Mouse (Mus musculus): Measurements from ENCODE around the gene Vmn2r9. TPM values are rescaled to one million over a fixed set of nuclear protein-coding genes. Genes with fewer than 3 reads are reported as not detected.
"Not testable (repeated sequence)": the region's sequence is repeated elsewhere in the genome, so short reads cannot be mapped to it uniquely, and the experiment has no call there.

Vmn2r9 gene
- not detected in 2 replicates for polyA plus RNA-seq (2016; fragmentation: Nextera tagmentation; extraction: Ambion mirVana)

DNA sequence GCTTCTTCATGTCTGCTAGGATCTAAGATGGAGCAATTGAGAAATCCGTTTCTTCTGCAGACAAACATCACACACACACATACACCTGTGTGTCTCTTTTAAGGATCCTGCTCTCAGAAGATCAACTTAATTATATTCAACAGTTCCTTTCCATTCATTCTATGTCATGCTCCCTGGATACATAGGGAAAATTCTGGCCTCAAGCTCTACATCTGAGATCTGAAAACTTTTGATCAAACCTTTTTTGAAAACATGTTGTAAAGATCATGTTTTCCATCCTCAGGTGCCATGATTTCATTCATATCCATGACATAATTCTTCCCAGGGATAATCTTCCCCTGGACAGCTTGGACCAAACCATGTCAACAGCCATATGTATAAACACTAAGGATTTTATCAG is at the start of gene Vmn2r9:
Vmn2r9 (minus strand) TSS at position 101 of the 400 bp plus-strand sequence.
- not testable (repeated sequence) for H3K4me3 ChIP-seq; H3K27me3 ChIP-seq (ENCODE audit: low read depth, poor library complexity, severe bottlenecking); DNase-seq (ENCODE audit: low spot score); H3K4me1 ChIP-seq; H3K9me3 ChIP-seq (replicated peaks); H3K36me3 ChIP-seq; H3K27ac ChIP-seq
- 68% methylated on average over 1 of the region's 1 CpGs for WGBS

DNA sequence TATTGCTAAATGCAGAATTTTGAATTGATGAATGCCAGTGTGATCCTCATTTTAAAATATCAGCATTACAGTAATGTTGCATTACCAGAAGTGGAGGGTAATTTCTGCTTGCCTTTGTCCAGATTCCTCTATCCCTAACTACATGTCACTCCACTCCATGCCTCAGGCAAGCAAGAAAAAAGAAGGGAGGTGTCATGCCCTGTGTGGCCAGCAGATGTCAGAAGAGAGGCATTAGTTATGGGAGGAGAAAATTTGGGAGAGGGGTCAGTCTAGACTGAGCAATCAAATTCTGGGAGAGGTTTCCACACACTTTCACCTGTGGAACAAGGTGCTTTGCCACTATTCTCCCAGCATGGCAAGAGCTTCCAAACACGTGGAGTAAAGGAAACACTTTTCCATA is 14.3 kb upstream of the Vmn2r9 start:
- 4% methylated on average over 1 of the region's 1 CpGs for WGBS

DNA sequence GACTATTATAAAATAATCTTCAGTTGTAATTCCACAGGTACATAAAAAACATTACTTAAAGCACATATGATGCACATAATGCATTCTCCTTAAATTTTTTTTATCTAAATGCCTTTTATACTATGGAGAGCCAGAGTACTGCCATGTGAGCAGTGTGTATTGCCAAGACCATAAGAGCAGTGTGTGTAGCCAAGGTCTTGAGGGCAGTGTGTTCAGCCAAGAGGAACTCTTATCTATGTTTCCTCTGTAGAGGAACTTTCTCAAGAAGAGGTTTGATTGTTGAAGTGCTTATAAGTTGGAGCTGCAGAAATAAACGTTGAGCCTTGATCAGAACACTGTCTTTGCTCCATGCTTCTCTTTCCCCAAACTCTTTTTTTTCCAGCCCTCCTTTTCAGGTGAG is 2.9 kb downstream of the Vmn2r9 start:
- Histone ChIP-seq H3K4me3 (no peak overlapping the region), H3K27me3 (ENCODE audit: low read depth, poor library complexity, severe bottlenecking) (no peaks in the 10 kb centered on the region), H3K4me1 (no peaks in the 10 kb centered on the region), H3K9me3 (replicated peaks) (no peaks in the 10 kb centered on the region), H3K36me3 (no peaks in the 10 kb centered on the region), H3K27ac (no peak overlapping the region)
- WGBS, result 38% methylated on average over 1 of the region's 1 CpGs
- DNase-seq (ENCODE audit: low spot score), result no peak

More for the DNA sequence above, 14.3 kb upstream of the Vmn2r9 start:
- not testable (repeated sequence) for H3K27me3 ChIP-seq (ENCODE audit: low read depth, poor library complexity, severe bottlenecking); H3K4me3 ChIP-seq; H3K36me3 ChIP-seq; H3K27ac ChIP-seq; H3K9me3 ChIP-seq (replicated peaks); H3K4me1 ChIP-seq
- peak; percentile 52 for DNase-seq (ENCODE audit: low spot score)

DNA sequence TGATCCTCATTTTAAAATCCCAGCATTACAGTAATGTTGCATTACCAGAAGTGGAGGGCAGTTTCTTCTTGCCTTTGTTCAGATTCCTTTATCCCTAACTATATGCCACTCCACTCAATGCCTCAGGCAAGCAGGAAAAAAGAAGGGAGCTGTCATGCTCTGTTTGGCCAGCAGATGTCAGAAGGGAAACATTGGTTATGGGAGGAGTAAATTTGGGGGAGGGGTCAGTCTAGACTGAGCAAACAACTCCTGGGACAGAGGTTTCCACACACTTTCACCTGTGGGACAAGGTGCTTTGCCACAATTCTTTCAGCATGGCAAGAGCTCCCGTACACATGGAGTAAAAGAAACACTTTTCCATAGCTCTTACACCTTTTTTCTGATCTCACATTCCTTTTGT is 16.2 kb downstream of the Vmn2r9 start:
- 66% methylated on average over 1 of the region's 1 CpGs for WGBS
- H3K27me3 ChIP-seq (ENCODE audit: low read depth, poor library complexity, severe bottlenecking), result no peaks in the 10 kb centered on the region
- H3K27ac ChIP-seq, result no peak overlapping the region
- H3K9me3 ChIP-seq (replicated peaks), result no peaks in the 10 kb centered on the region
- H3K4me3 ChIP-seq, result no peak overlapping the region
- no peaks in the 10 kb centered on the region for H3K4me1 ChIP-seq
- no peaks in the 10 kb centered on the region for H3K36me3 ChIP-seq
- DNase-seq (ENCODE audit: low spot score), result peak; percentile 31

DNA sequence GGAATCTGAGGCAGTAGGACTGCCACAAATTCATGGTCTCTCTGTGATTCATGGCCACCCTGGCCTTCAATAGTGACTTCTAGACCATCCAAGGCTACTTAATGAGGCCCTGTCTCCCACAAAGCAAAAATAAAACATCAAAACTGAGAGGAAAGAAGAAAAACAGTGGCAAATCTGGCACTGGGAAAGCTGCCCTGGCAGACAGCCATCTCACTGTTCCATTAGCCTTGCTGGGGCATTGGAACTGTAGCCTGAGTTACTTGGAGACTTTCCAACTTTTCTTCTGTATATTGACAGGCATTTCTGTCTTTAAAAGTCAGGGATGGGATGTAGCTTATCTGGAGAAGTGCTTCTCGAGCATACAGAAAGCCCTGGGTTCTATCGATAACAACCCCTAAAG is 29.1 kb downstream of the Vmn2r9 start:
- no peak overlapping the region for H3K4me3 ChIP-seq
- no peak overlapping the region for H3K27ac ChIP-seq
- H3K27me3 ChIP-seq (ENCODE audit: low read depth, poor library complexity, severe bottlenecking), result no peaks in the 10 kb centered on the region
- no peak for DNase-seq (ENCODE audit: low spot score)
- no peaks in the 10 kb centered on the region for H3K36me3 ChIP-seq
- H3K4me1 ChIP-seq, result no peaks in the 10 kb centered on the region
- no peaks in the 10 kb centered on the region for H3K9me3 ChIP-seq (replicated peaks)
- WGBS, result 94% methylated on average over 2 of the region's 2 CpGs

DNA sequence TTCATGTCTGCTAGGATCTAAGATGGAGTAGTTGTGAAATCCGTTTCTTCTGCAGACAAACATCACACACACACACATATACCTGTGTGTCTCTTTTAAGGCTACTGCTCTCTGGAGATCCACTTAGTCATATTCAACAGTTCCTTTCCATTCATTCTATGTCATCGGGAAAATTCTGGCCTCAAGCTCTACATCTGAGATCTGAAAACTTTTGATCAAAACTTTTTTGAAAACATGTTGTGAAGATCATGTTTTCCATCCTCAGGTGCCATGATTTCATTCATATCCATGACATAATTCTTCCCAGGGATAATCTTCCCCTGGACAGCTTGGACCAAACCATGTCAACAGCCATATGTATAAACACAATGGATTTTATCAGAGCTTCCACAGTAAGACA is 43.7 kb downstream of the Vmn2r9 start, which contains the start of gene Vmn2r8:
Vmn2r8 (minus strand) TSS at position 101 of the 400 bp plus-strand sequence.
- DNase-seq (ENCODE audit: low spot score); H3K27ac ChIP-seq; H3K4me3 ChIP-seq; H3K4me1 ChIP-seq; H3K9me3 ChIP-seq (replicated peaks); H3K36me3 ChIP-seq; H3K27me3 ChIP-seq (ENCODE audit: low read depth, poor library complexity, severe bottlenecking): not testable (repeated sequence)
- WGBS, result 74% methylated on average over 2 of the region's 2 CpGs

DNA sequence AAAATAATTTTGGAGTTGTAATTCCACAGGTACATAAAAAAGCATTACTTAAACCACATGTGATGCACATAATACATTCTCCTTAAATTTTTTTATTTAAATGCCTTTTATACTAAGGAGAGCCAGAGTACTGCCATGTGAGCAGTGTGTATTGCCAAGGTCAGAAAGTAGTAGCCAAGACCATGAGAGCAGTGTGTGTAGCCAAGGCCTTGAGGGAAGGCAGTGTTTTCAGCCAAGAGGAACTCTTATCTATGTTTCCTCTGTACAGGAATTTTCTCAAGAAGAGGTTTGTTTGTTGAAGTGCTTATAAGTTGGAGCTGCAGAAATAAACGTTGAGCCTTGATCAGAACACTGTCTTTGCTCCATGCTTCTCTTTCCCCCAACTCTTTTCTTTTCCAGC is 48.8 kb downstream of the Vmn2r9 start:
- Histone ChIP-seq H3K9me3 (replicated peaks) (no peaks in the 10 kb centered on the region), H3K27ac (no peak overlapping the region), H3K36me3 (no peaks in the 10 kb centered on the region), H3K27me3 (ENCODE audit: low read depth, poor library complexity, severe bottlenecking) (no peaks in the 10 kb centered on the region), H3K4me1 (no peaks in the 10 kb centered on the region), H3K4me3 (no peak overlapping the region)
- no peak for DNase-seq (ENCODE audit: low spot score)
- WGBS, result 38% methylated on average over 1 of the region's 1 CpGs

DNA sequence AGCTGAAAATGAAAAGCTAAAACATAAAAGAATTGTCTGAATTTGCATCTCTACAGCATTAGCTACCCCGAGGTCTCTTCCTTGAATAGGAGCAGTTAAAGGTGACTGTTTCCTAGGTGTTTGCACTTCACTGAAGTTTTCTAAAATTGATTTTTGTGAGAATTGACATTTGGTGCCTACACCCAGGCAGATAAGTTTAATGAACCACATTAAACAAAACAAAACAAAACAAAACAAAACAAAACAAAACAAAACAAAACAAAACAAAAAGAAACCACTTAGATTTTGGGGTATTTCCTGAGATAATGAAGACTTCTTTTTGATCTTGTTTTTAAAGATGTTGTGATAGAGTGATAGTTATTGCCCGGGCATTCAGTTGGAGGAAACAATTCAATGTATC is 57.1 kb downstream of the Vmn2r9 start, which contains the start of gene Tmed11:
Tmed11 (minus strand) TSS at position 101 of the 400 bp plus-strand sequence.
- not testable (repeated sequence) for H3K27me3 ChIP-seq (ENCODE audit: low read depth, poor library complexity, severe bottlenecking); H3K4me3 ChIP-seq; H3K4me1 ChIP-seq; DNase-seq (ENCODE audit: low spot score); H3K36me3 ChIP-seq; H3K27ac ChIP-seq; H3K9me3 ChIP-seq (replicated peaks)
- WGBS, result 71% methylated on average over 2 of the region's 2 CpGs

DNA sequence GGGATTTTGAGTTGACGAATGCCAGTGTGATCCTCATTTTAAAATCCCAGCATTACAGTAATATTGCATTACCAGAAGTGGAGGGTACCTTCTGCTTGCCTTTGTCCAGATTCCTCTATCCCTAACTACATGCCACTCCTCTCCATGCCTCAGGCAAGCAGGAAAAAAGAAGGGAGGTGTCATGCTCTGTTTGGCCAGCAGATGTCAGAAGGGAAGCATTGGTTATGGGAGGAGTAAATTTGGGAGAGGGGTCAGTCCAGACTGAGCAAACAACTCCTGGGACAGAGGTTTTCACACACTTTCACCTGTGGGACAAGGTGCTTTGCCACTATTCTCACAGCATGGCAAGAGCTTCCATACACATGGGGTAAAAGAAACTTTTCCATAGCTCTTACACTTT is 62.0 kb downstream of the Vmn2r9 start:
- peak; percentile 33 for DNase-seq (ENCODE audit: low spot score)
- H3K27ac ChIP-seq, result not testable (repeated sequence)
- WGBS, result 32% methylated on average over 1 of the region's 1 CpGs

More for the DNA sequence above, 62.0 kb downstream of the Vmn2r9 start:
- H3K4me1 ChIP-seq; H3K4me3 ChIP-seq; H3K27me3 ChIP-seq (ENCODE audit: low read depth, poor library complexity, severe bottlenecking); H3K9me3 ChIP-seq (replicated peaks); H3K36me3 ChIP-seq: not testable (repeated sequence)

Other genes starting within 250 kb of the Vmn2r9 start
- gene Gak, start 222.8 kb downstream of the Vmn2r9 start, polyA plus RNA-seq (2016; fragmentation: Nextera tagmentation; extraction: Ambion mirVana), result 56.1 and 62.0 TPM in 2 replicates
- 12.3 and 15.7 TPM in 2 replicates for gene Tmem175, start 222.8 kb downstream of the Vmn2r9 start, polyA plus RNA-seq (2016; fragmentation: Nextera tagmentation; extraction: Ambion mirVana)
- gene Idua, start 192.3 kb downstream of the Vmn2r9 start, polyA plus RNA-seq (2016; fragmentation: Nextera tagmentation; extraction: Ambion mirVana), result 9.6 and 11.8 TPM in 2 replicates
- gene Dgkq, start 182.9 kb downstream of the Vmn2r9 start, polyA plus RNA-seq (2016; fragmentation: Nextera tagmentation; extraction: Ambion mirVana), result 10.6 and 13.4 TPM in 2 replicates
- 0.43 and 0.61 TPM in 2 replicates for gene Slc26a1, start 177.0 kb downstream of the Vmn2r9 start, polyA plus RNA-seq (2016; fragmentation: Nextera tagmentation; extraction: Ambion mirVana)
- 35.9 and 43.1 TPM in 2 replicates for gene Fgfrl1, start 160.2 kb downstream of the Vmn2r9 start, polyA plus RNA-seq (2016; fragmentation: Nextera tagmentation; extraction: Ambion mirVana)
- 0.40 and 0.44 TPM in 2 replicates for gene Rnf212, start 77.6 kb downstream of the Vmn2r9 start, polyA plus RNA-seq (2016; fragmentation: Nextera tagmentation; extraction: Ambion mirVana)
- gene Tmed11, start 57.2 kb downstream of the Vmn2r9 start, polyA plus RNA-seq (2016; fragmentation: Nextera tagmentation; extraction: Ambion mirVana), result not detected in 2 replicates
- not detected in 2 replicates for gene Vmn2r8, start 43.8 kb downstream of the Vmn2r9 start, polyA plus RNA-seq (2016; fragmentation: Nextera tagmentation; extraction: Ambion mirVana)
- not detected in 2 replicates for gene Vmn2r10, start 153.9 kb upstream of the Vmn2r9 start, polyA plus RNA-seq (2016; fragmentation: Nextera tagmentation; extraction: Ambion mirVana)
- gene Vmn2r11, start 207.0 kb upstream of the Vmn2r9 start, polyA plus RNA-seq (2016; fragmentation: Nextera tagmentation; extraction: Ambion mirVana), result not detected in 2 replicates
- gene Vmn2r12, start 245.3 kb upstream of the Vmn2r9 start, polyA plus RNA-seq (2016; fragmentation: Nextera tagmentation; extraction: Ambion mirVana), result not detected in 2 replicates